Mouse (Mus musculus) heart, postnatal 36 days (tissue): ENCODE results near the gene Rasgef1b. TPM values are rescaled to one million over a fixed set of nuclear protein-coding genes. Genes with fewer than 3 reads are reported as not detected.
A peak's percentile ranks its signal among the peaks of the same experiment; 100 is the strongest.

Source experiments
- DNase-seq, 2 experiments: peaks; one replicate each; pipeline ENCODE4 v3.0.0; 2021 to 2022
- intact Hi-C: fragments of 180-260 bp; cut with DNase I; formaldehyde crosslinking; loops from one replicate; pipeline ENCODE4 v1.15.1; 2025
- total RNA-seq, 2 experiments: library from RNA; stranded (reverse); gene quantifications; 2 replicates each; pipeline ENCODE4 v1.2.3; 2021

Gene Rasgef1b
- total RNA-seq, 2 experiments from 2014 or later = 11.3 to 11.5 TPM

GRCm38 (mm10) chr5:99476640-99477419 is 252.0 kb downstream of the Rasgef1b start:
- DNase-seq = no peak
- intact Hi-C loops = loop anchor here (5.0 kb wide), 2 partner anchors 100 to 130 kb away; no protein-coding TSS in a partner anchor

- intact Hi-C loops = loop anchor here (5.0 kb wide), 1 partner anchor 220 kb away; no protein-coding TSS in a partner anchor
Measured at GRCm38 (mm10) chr5:99472607-99473335, 256.1 kb downstream of the Rasgef1b start.

GRCm38 (mm10) chr5:99471790-99472189 is 257.1 kb downstream of the Rasgef1b start:
- intact Hi-C loops = loop anchor here (5.0 kb wide), 1 partner anchor 219 kb away; no protein-coding TSS in a partner anchor
- no peak for DNase-seq

More at GRCm38 (mm10) chr5:99472607-99473335, 256.1 kb downstream of the Rasgef1b start:
- no peak for DNase-seq

GRCm38 (mm10) chr5:99470613-99471012 is 258.3 kb downstream of the Rasgef1b start:
- intact Hi-C loops = loop anchor here (5.0 kb wide), 1 partner anchor 218 kb away; no protein-coding TSS in a partner anchor

GRCm38 (mm10) chr5:99459007-99459406 is 269.9 kb downstream of the Rasgef1b start:
- intact Hi-C loops = no loop called here
- DNase-seq = no peak

More at GRCm38 (mm10) chr5:99470613-99471012, 258.3 kb downstream of the Rasgef1b start:
- peak in 1 of 2 experiments; percentile 21 for DNase-seq

GRCm38 (mm10) chr5:99457291-99457690 is 271.6 kb downstream of the Rasgef1b start:
- no peak for DNase-seq
- intact Hi-C loops = no loop called here

GRCm38 (mm10) chr5:99451939-99452338 is 276.9 kb downstream of the Rasgef1b start:
- no peak for DNase-seq
- intact Hi-C loops = no loop called here

- DNase-seq = no peak
- intact Hi-C loops = no loop called here
Measured at GRCm38 (mm10) chr5:99451416-99451815, 277.4 kb downstream of the Rasgef1b start.

- intact Hi-C loops = no loop called here
- no peak for DNase-seq
Measured at GRCm38 (mm10) chr5:99450994-99451393, 277.9 kb downstream of the Rasgef1b start.

GRCm38 (mm10) chr5:99450463-99450862 is 278.4 kb downstream of the Rasgef1b start:
- DNase-seq = no peak
- intact Hi-C loops = no loop called here

GRCm38 (mm10) chr5:99447481-99447880 is 281.4 kb downstream of the Rasgef1b start:
- intact Hi-C loops = no loop called here
- DNase-seq = no peak

- DNase-seq = no peak
- intact Hi-C loops = no loop called here
Measured at GRCm38 (mm10) chr5:99445242-99445641, 283.6 kb downstream of the Rasgef1b start.

GRCm38 (mm10) chr5:99444777-99445176 is 284.1 kb downstream of the Rasgef1b start:
- DNase-seq = no peak
- intact Hi-C loops = no loop called here

GRCm38 (mm10) chr5:99440109-99440508 is 288.8 kb downstream of the Rasgef1b start:
- intact Hi-C loops = no loop called here
- no peak for DNase-seq

- DNase-seq = no peak
- intact Hi-C loops = no loop called here
Measured at GRCm38 (mm10) chr5:99438526-99438925, 290.3 kb downstream of the Rasgef1b start.

GRCm38 (mm10) chr5:99434226-99434625 is 294.6 kb downstream of the Rasgef1b start:
- intact Hi-C loops = no loop called here

GRCm38 (mm10) chr5:99432471-99432870 is 296.4 kb downstream of the Rasgef1b start:
- intact Hi-C loops = no loop called here
- no peak for DNase-seq

More at GRCm38 (mm10) chr5:99434226-99434625, 294.6 kb downstream of the Rasgef1b start:
- DNase-seq = no peak

GRCm38 (mm10) chr5:99429273-99429672 is 299.6 kb downstream of the Rasgef1b start:
- intact Hi-C loops = no loop called here
- no peak for DNase-seq

GRCm38 (mm10) chr5:99428648-99429047 is 300.2 kb downstream of the Rasgef1b start:
- intact Hi-C loops = no loop called here
- DNase-seq = no peak

GRCm38 (mm10) chr5:99423271-99423670 is 305.6 kb downstream of the Rasgef1b start:
- intact Hi-C loops = loop anchor here (5.0 kb wide), 1 partner anchor 154 kb away; no protein-coding TSS in a partner anchor
- DNase-seq = no peak

- no peak for DNase-seq
- intact Hi-C loops = loop anchor here (5.0 kb wide), 1 partner anchor 154 kb away; no protein-coding TSS in a partner anchor
Measured at GRCm38 (mm10) chr5:99422856-99423255, 306.0 kb downstream of the Rasgef1b start.
